9 mouse cellular contexts compared by ENCODE assay signal in the genomic region with DNA sequence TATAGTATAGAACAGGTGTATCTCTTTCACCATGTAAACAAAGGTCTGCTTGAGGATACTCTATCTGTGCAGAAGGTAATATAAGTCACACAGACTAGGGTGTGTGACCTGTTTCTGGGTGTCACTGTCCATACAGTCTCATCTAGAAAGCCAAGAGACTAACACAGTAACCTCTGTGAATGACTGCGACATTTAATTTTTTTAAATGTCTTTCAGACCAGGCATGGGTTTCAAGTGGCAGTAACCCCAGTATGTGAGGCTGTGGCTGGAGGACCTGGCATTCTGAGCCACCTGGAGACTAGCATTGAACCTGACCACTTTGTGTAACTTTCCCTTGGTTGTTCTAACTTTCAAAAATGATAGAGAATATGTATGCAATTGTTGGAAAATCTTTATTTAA. TPM values are rescaled to one million over a fixed set of nuclear protein-coding genes. Genes with fewer than 3 reads are reported as not detected.
DNase-seq lines count a peak whose midpoint lies in the region; ATAC-seq and TF ChIP-seq lines count a peak whose summit lies in the region.
"Had no signal": no experiment of that assay in that cellular context is flagged by ENCODE, and none has a peak within 500 bp of the region (broad histone marks: within the 10 kb centered on the region; RNA-seq: fewer than 3 reads in every experiment).

No protein-coding gene starts in this region.

- H3K4me2 ChIP-seq in limb, embryonic 11.5 days (ENCODE audit: low read depth, severe bottlenecking): peak overlapping the region; percentile 63; the same call in 1 of the 2 replicates
- peak overlapping the region; percentile 75 for H3K4me2 ChIP-seq in neural tube, embryonic 14.5 days (ENCODE audit: low read depth, low read length)

- H3K9ac ChIP-seq in limb, embryonic 11.5 days (ENCODE audit: low read length): no peak overlapping the region
- H3K9ac ChIP-seq in neural tube, embryonic 14.5 days (replicated peaks; ENCODE audit: low read depth, low read length): no peak overlapping the region; the same call in 1 of the 2 replicates

- peak overlapping the region; percentile 75 for H3K4me3 ChIP-seq in layer of hippocampus, adult 2 months
- H3K4me3 ChIP-seq in forebrain, embryonic 10.5 days: peak overlapping the region; percentile 82
- peak overlapping the region; percentile 72; the same call in 1 of the 2 replicates for H3K4me3 ChIP-seq in limb, embryonic 11.5 days (ENCODE audit: low read depth, low read length)
- peak overlapping the region; percentile 54 for H3K4me3 ChIP-seq in neural tube, embryonic 14.5 days (ENCODE audit: low read depth, low read length)

- no peaks in the 10 kb centered on the region for H3K9me3 ChIP-seq in forebrain, embryonic 10.5 days
- H3K9me3 ChIP-seq in limb, embryonic 11.5 days (ENCODE audit: control insufficient read depth, low read length): no peaks in the 10 kb centered on the region; the same call in 1 of the 2 replicates
- H3K9me3 ChIP-seq in neural tube, embryonic 14.5 days (ENCODE audit: control insufficient read depth, low read length): no peaks in the 10 kb centered on the region

- H3K27me3 ChIP-seq in forebrain, embryonic 10.5 days (ENCODE audit: poor library complexity, severe bottlenecking): no peaks in the 10 kb centered on the region
- no peaks in the 10 kb centered on the region for H3K27me3 ChIP-seq in limb, embryonic 11.5 days (ENCODE audit: control insufficient read depth, insufficient read depth, low read length)
- H3K27me3 ChIP-seq in neural tube, embryonic 14.5 days (ENCODE audit: control insufficient read depth, insufficient read depth, low read length): no peaks in the 10 kb centered on the region

- 92% methylated on average over 1 of the region's 1 CpGs for WGBS in forebrain, embryonic 10.5 days
- 85% methylated on average over 1 of the region's 1 CpGs for WGBS in limb, embryonic 11.5 days
- 78% methylated on average over 1 of the region's 1 CpGs for WGBS in neural tube, embryonic 14.5 days

- DNase-seq in layer of hippocampus, adult 2 months (ENCODE audit: low spot score in 2 of 2): no peak
- DNase-seq in layer of hippocampus, postnatal 10 days (ENCODE audit: low spot score in 2 of 2): no peak
- DNase-seq in forebrain, embryonic 10.5 days (ENCODE audit: extremely low spot score, low spot score): no peak
- DNase-seq in limb, embryonic 11.5 days (ENCODE audit: low spot score): no peak
- DNase-seq in adrenal gland, postnatal 36 days: no peak
- no peak for DNase-seq in testis, postnatal 10 days (ENCODE audit: low spot score)
- DNase-seq in T-cell, adult 2 months (ENCODE audit: low spot score): no peak
- DNase-seq: gastrocnemius, postnatal 10 days had no signal

- no peak for TF ChIP-seq CTCF in layer of hippocampus, adult 2 months (conservative IDR thresholded peaks at IDR 0.05)

- ATAC-seq in limb, embryonic 11.5 days (ENCODE audit: insufficient number of reproducible peaks, low FRiP score, low TSS enrichment, low read depth): no peak
- no peak for ATAC-seq in neural tube, embryonic 14.5 days (ENCODE audit: low read depth)

- H3K36me3 ChIP-seq in forebrain, embryonic 10.5 days (replicated peaks): peaks cover 18% of the 10 kb centered on the region
- H3K36me3 ChIP-seq in limb, embryonic 11.5 days (ENCODE audit: control insufficient read depth, insufficient read depth, low read length): no peaks in the 10 kb centered on the region
- H3K36me3 ChIP-seq in neural tube, embryonic 14.5 days (ENCODE audit: control insufficient read depth, insufficient read depth, low read length): 0 out of 2 replicates have a peak, but pooled peaks cover 3% of the 10 kb centered on the region

- peak overlapping the region; percentile 99 for H3K27ac ChIP-seq in layer of hippocampus, adult 2 months
- H3K27ac ChIP-seq in forebrain, embryonic 10.5 days: peak overlapping the region; percentile 95; the same call in 1 of the 2 replicates
- H3K27ac ChIP-seq in limb, embryonic 11.5 days (replicated peaks; ENCODE audit: low read depth, low read length): no peak overlapping the region
- H3K27ac ChIP-seq in neural tube, embryonic 14.5 days (ENCODE audit: low read depth, low read length): no peak overlapping the region

- H3K4me1 ChIP-seq in forebrain, embryonic 10.5 days: peaks cover 41% of the 10 kb centered on the region
- H3K4me1 ChIP-seq in limb, embryonic 11.5 days (ENCODE audit: control insufficient read depth, insufficient read depth, low read length): no peaks in the 10 kb centered on the region; the same call in 1 of the 2 replicates
- peaks cover 13% of the 10 kb centered on the region for H3K4me1 ChIP-seq in neural tube, embryonic 14.5 days (ENCODE audit: control insufficient read depth, insufficient read depth, low read length)

RNA-seq across cellular contexts. Expression of gene Ndufb4, which starts 1.2 kb away (rescaled TPM):
- total RNA-seq in layer of hippocampus, adult 2 months (2021): 10 to 100 TPM; 83.1 to 94.7 TPM
- total RNA-seq in layer of hippocampus, postnatal 10 days (2021): 10 to 100 TPM; 52.8 to 88.1 TPM
- 44.8 and 47.6 TPM in 2 replicates for polyA plus RNA-seq in forebrain, embryonic 10.5 days (2016; fragmentation: Nextera tagmentation; extraction: Ambion mirVana)
- polyA plus RNA-seq in limb, embryonic 11.5 days (2014; fragmentation: Nextera tagmentation; extraction: Ambion mirVana): 57.2 and 59.2 TPM in 2 replicates
- 69.3 and 73.0 TPM in 2 replicates for polyA plus RNA-seq in neural tube, embryonic 14.5 days (2014; fragmentation: Nextera tagmentation; extraction: Ambion mirVana)
- 100 to 1,000 TPM; 127 to 152 TPM for total RNA-seq in adrenal gland, postnatal 36 days (2021)

Comparison
In these comparisons a context has a peak if more than half of its experiments do, and no peak if none do; other contexts are left out.
1. H3K27ac ChIP-seq: peak in layer of hippocampus, adult 2 months (single experiment) and forebrain, embryonic 10.5 days (single experiment); none in limb, embryonic 11.5 days (single experiment) and neural tube, embryonic 14.5 days (single experiment).
2. Peak in every context shown above with its lines, with median percentiles within 50 percentile points of each other: H3K4me3 ChIP-seq.